Mouse (Mus musculus) splenic B cell, adult 2 months (primary cell): ENCODE measurements around the gene Carhsp1.
A peak's percentile ranks its signal among the peaks of the same experiment; 100 is the strongest.

Source experiments
- DNase-seq: peaks from one replicate; pipeline ENCODE4 v3.0.0-alpha.2; 2011; ENCODE audit warnings: low read depth, low spot score
- H3K27me3 ChIP-seq: 2 replicates; pipeline ENCODE4 v1.6.1; 2012; ENCODE audit warnings: mild to moderate bottlenecking, low read length, moderate library complexity, mixed read lengths; ENCODE audit not compliant: control insufficient read depth, poor library complexity, insufficient read depth, severe bottlenecking
- H3K36me3 ChIP-seq: 2 replicates; pipeline ENCODE4 v1.6.1; 2012; ENCODE audit warnings: mild to moderate bottlenecking, low read length, moderate library complexity, mixed read lengths; ENCODE audit not compliant: control insufficient read depth, poor library complexity, insufficient read depth, severe bottlenecking

Carhsp1 gene

GRCm38 (mm10) chr16:8685087-8685486 is 13.1 kb upstream of the Carhsp1 start:
- H3K27me3 ChIP-seq: no peaks in the 10 kb centered on the region
- no peak for DNase-seq

DNA sequence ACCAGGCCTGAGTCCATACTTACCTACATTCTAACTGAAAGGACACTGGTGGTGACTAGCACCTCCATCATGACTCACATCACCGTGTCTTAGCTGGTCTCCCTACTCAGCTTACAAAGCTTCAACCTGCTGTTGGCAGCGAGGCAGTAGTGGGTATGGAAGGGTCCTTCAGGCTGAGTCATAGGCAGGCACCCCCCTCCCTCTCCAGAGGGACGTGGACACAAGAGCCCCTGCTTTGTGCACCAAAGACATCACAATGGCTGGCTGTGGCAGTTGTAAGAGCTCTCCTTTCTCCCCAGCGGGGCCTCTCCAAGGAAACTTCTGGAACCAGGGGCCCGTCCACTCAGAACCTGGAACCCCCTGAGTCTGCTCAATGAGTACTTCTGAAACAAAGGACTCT is 8.5 kb upstream of the Carhsp1 start, which contains the start of gene Gm5767:
TSS of gene Gm5767 (plus strand) at position 301 of the 400 bp plus-strand sequence.
- Histone ChIP-seq H3K36me3 (no peaks in the 10 kb centered on the region), H3K27me3 (no peaks in the 10 kb centered on the region)
- DNase-seq: no peak

More at GRCm38 (mm10) chr16:8685087-8685486, 13.1 kb upstream of the Carhsp1 start:
- peaks cover 6% of the 10 kb centered on the region; the same call in 1 of the 2 replicates for H3K36me3 ChIP-seq

GRCm38 (mm10) chr16:8679780-8680179 is 7.8 kb upstream of the Carhsp1 start:
- H3K36me3 ChIP-seq: no peaks in the 10 kb centered on the region
- no peaks in the 10 kb centered on the region for H3K27me3 ChIP-seq
- no peak for DNase-seq

DNA sequence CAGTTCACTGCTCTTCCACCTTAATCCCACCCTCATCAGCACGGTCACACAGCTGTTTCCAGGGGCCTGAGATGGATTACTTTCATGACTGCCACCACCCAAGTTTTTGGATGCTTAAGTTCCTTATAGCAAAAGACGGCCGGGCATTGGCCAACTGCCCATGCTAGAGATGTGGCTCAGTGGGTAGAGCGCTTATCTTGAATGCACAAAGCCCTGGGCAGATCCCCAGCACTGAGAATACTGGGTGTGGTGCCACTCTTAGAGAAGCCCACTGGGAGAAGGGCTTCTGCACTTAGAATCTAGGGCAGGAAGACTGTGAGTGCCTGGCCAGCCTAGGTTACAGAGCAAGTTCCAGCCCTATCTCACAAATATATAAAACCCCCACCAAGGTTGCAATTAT is 6.7 kb upstream of the Carhsp1 start:
- no peaks in the 10 kb centered on the region for H3K27me3 ChIP-seq
- no peaks in the 10 kb centered on the region for H3K36me3 ChIP-seq
- no peak for DNase-seq

- DNase-seq: no peak
- no peaks in the 10 kb centered on the region for H3K36me3 ChIP-seq
Measured at GRCm38 (mm10) chr16:8678035-8678434, 6.1 kb upstream of the Carhsp1 start.

GRCm38 (mm10) chr16:8676800-8677199 is 4.8 kb upstream of the Carhsp1 start:
- Histone ChIP-seq H3K36me3 (no peaks in the 10 kb centered on the region), H3K27me3 (no peaks in the 10 kb centered on the region)
- peak; percentile 76 for DNase-seq

More at GRCm38 (mm10) chr16:8678035-8678434, 6.1 kb upstream of the Carhsp1 start:
- no peaks in the 10 kb centered on the region for H3K27me3 ChIP-seq

DNA sequence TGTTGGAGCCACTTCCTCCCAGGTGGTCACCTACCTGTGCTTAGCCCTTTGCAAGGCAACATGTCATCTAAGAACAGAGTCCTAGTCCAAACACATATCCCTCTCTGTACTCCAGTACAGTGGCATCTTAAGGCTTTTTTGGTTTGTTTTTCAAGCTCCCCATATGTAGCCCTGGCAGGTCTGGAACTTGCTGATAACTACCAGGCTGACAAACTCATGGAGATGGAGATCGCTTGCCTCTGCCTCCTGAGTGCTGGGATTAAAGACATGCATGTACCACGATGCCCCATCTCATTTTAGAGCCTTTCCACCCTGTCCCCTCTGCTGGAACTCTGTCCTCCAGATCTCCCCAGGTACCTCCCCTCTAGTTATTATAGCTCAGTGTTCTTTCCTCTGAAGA is 4.3 kb upstream of the Carhsp1 start:
- DNase-seq: no peak
- Histone ChIP-seq H3K27me3 (no peaks in the 10 kb centered on the region), H3K36me3 (no peaks in the 10 kb centered on the region)

DNA sequence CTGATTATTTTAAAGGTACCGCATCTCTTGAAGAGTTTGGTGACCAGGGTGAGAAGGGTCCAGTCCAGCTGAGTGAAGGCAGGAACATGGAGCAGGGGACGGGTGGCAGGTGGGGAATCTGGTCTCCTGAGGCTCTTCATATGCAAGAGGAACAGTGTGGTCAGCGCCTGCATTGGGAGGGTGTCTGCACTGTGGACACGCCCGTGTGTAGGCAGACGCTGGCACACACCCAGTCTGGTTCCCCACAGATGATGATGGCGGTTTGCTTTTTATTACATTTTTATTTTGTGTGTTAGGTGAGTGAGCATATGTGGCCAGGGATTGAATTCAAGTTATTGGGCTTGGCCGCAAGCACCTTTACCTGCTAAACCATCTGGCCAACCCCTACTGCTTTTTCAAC is 3.6 kb upstream of the Carhsp1 start:
- no peaks in the 10 kb centered on the region for H3K27me3 ChIP-seq
- DNase-seq: no peak
- no peaks in the 10 kb centered on the region for H3K36me3 ChIP-seq

- H3K27me3 ChIP-seq: no peaks in the 10 kb centered on the region
- H3K36me3 ChIP-seq: no peaks in the 10 kb centered on the region
- DNase-seq: peak; percentile 93
Measured at GRCm38 (mm10) chr16:8674165-8674564, 2.2 kb upstream of the Carhsp1 start.

DNA sequence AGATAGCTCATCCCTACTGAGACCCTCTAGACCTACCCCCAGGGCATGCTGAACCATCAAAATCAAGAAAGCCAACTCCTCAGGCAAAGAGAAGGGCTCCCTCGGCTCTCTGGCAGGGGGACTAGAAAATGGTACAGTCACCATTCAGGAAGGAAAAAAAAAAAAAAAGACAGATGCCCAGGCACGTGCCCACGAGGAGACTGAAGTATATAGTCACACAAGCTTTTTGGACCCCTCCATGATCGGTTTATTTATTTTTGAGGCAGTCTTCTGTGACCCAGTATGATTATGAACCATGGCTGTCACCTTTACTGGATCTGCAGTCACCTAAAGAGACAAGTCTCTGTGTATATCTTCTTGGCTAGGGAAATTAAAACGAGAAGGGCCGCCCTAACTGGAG is 1.4 kb upstream of the Carhsp1 start:
- Histone ChIP-seq H3K36me3 (no peaks in the 10 kb centered on the region), H3K27me3 (no peaks in the 10 kb centered on the region)
- DNase-seq: no peak

DNA sequence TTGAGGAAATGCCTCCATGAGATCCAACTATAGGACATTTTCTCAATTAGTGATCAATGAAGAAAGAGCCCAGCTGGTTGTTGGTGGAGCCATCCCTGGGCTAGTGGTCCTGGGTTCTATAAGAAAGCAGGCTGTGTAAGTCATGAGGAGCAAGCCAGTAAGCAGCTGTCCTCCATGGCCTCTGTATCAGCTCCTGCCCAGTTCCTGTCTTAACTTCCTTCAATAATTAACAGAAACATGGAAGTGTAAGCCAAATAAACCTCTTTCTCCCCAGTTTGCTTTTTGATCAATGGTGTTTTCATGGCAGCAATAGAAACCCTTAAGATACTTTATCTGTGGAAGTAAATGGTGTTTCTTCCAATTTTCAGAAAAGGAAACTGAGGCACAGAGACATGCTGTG is 856 bp upstream of the Carhsp1 start:
- no peak for DNase-seq
- H3K27me3 ChIP-seq: no peaks in the 10 kb centered on the region
- H3K36me3 ChIP-seq: no peaks in the 10 kb centered on the region

GRCm38 (mm10) chr16:8672350-8672687 is 364 bp upstream of the Carhsp1 start:
- Histone ChIP-seq H3K36me3 (no peaks in the 10 kb centered on the region), H3K27me3 (no peaks in the 10 kb centered on the region)
- no peak for DNase-seq

DNA sequence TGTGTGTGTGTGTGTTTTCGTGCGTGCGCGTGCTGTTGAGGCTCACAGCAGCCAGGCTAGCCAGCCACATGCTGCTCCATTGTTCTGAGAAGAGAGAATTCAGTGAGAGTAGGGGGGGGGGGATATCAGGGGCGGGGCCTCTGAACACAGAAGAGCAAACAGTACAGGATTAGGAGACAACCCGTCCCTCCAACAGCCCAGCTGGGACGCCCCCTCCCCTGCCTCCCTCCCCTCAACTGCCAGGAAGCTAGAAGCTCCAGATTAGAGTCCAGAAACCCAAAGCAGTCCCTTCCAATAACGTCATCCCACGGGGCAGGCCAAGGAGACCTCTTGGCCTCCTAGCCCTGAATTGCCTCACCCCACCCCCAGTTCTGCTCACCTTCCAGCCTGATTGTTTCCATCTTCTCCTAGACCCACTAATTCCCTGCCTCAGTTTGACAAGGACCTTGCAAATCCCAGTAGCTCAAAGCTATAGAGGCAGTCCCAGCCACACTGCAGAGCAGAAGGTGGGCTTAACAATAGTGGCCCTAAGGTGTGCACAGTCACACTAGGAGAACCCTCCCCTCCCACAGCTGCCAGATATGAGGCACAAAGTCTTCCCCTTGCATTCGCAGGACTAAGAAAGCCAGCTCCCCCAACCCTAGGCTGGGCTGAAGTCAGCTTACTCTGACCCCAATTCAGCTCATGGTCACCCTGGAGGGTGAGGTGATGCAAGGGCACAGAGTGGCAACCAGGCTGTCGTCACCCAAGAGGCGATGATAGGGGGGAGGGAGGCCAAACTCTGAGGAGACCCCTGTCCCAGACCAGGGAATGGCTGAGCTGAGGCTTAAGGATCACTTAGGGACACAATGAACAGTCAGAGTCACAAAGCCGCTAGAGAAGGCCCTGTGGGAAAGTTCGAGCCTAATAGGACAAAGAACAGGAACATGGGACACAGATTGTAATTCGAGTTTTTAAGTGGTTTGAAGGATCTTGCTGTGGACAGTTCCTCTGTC is 1.6 kb downstream of the Carhsp1 start:
- no peak for DNase-seq
- no peaks in the 10 kb centered on the region for H3K36me3 ChIP-seq

GRCm38 (mm10) chr16:8669432-8669831 is 2.5 kb downstream of the Carhsp1 start:
- H3K36me3 ChIP-seq: no peaks in the 10 kb centered on the region
- DNase-seq: no peak
- H3K27me3 ChIP-seq: no peaks in the 10 kb centered on the region

More for the DNA sequence above, 1.6 kb downstream of the Carhsp1 start:
- H3K27me3 ChIP-seq: no peaks in the 10 kb centered on the region

DNA sequence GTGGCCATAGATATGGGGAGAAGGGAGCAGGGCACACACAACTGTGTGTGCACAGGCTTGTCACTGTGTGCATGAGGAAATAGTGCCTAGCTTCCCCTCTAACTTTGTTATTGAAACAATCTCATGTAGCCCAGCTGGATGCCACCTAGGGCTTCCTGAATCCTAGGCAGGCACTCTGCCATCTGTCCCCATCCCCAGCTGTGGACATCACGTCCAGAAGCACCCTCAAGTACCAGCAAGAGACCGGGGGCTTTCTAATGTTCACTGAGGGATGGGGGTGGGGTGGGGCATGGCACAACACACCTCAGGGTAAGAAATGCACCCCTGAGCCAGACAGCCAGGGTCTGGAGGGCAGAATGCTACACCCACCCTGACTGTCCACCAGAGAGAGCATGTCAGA is 3.6 kb downstream of the Carhsp1 start:
- no peaks in the 10 kb centered on the region for H3K27me3 ChIP-seq
- H3K36me3 ChIP-seq: no peaks in the 10 kb centered on the region
- DNase-seq: no peak
